Mouse (Mus musculus): Measurements from ENCODE around the gene Ano3.
A peak's percentile ranks its signal among the peaks of the same experiment; 100 is the strongest.

The Ano3 gene

DNA sequence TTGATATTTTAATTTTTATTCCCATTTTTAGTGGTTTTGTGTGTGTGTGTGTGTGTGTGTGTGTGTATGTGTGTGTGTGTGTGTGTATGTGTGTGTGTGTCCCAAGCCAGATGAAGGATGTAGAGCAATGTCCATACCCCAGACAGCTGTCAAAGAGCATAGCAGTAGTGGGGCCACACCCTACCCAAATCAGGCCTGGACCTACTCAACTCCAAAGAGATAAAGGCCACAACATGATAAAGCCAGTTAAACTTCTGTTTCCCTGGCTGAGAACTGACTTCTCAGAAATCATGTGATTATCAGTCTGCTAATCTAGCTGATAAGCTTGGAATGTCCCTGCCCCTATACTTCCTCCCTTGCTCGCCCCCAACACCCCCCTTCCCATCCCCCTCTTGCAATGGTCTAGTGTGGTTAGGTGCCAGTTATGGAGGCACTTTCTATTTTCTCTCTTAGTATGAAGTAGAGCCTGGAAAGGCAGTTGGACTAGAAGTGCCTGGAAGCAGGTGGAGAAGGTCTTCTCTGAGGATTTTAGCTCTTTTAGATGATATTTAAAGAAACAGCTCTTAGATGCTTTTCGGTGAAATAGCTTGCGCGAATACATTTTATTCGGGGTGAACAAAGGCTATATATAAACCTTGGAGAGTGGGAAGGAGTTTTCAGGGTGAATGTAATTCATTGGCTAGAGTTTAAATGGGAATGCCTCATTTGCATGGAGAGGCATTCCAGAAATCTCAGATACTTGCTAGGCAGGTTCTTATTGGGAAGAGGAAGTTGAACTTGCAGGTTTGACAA is 144.2 kb downstream of the Ano3 start:
- DNase-seq: no peak

DNA sequence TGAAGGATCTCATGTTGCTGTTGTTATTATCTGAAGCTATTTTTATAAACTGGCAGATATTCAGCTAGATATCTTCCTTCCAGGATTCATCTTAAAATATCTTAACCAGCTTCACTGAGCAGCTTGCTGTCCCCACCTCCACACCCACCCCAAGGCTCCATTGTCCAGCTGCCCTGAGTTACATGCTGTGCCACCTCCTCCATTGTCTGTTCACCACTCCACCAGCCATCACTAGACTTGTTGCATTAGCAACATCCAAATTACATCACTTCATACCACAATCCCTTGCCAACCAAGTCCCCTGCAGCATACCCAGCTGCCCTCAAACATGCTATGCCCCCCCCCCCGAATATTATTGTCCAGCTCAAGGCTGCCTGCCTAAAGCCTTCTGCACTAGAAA is 154.8 kb downstream of the Ano3 start:
- no peak for DNase-seq

DNA sequence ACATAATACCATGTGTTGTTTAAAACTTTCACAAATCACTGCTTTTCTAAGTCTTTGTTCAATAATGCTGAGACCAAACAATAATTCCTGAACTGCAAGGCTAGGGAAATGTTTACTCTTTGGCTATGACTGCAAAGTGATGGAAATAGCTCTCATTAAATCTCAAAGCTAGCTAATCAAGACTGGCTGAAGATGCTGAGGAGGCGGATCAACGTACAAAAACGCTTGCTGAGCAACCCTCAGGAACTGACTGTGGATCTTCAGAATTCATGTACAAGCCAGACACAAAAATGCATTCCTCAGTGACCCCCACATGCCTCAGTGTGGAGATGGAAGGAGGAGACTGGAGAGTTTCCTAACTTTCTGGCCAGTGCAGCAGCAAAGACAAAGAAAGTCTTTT is 155.3 kb downstream of the Ano3 start:
- DNase-seq: peak; percentile 11

DNA sequence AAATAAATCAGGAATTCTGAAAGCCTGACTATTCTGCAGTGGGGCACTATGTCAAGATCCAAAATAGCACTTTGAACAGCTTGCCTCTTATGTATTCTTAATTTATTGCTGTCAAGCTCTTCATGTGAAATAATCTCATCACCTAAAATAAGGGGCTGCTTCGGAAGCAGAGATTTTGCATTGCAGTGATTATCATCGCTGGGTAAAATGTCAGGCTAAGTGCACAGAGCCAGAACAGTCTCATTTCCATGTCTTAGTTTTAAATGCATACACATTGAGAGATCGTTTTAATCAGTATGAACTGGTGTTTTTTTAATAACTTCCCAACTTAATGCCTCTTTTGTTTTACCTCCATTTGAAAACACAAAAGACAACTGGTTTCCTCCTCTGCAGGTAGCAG is 163.3 kb downstream of the Ano3 start:
- DNase-seq: no peak

DNA sequence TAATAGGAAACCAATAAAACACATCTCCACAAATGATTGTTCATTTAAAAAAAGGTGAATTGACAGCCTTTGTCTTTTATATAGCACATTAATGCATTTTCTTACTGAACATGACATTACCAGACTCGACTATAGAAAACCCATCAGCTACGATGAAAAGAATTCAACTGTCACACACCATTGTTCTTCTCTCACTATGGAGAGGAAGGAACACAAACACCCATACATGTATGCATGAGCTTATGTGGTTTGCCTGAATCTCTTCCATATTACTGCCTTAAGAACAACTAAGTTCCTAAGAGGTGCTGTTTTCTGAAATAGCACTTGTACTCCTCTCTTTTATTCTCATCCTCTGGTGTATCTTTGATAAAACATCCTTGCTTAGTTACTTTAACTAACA is 191.3 kb downstream of the Ano3 start:
- no peak for DNase-seq

DNA sequence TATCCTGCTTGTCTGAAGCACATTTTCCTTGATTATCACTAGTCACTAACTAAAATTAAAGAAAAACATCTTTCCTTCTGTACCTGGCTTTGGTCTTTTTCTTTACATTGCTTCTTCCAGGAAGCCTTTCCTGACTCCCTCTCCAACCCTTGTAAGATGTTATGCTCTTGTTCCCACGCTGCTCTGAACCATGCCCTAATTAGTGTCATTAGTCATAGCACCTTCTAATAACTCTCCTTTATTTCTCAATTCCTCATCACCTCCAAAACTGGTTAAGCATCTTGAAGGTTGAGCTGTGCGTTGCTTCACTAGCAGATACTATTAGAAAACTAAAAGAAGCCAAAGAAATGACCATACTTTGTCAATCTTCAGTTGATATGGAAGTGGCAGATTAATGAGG is 193.2 kb downstream of the Ano3 start:
- no peak for DNase-seq

DNA sequence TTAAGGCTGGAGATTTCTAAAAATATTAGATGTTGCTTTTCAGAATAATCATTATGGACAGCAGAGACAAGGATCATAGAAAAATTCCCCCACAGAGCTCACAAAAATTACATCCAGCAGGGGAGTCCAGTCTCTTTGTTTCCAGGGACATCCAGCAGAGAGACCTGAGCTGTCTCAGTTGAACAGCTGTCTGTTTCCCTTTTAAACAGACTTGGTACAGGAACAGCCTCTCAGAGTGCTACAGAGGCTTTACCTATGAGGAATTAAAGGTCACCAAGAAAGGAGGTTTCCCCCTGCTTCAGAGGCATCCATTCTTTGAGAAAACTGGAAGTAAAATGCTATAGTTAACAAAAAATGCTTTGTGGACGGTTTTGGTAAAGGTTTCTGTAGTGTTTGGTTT is 210.2 kb downstream of the Ano3 start:
- DNase-seq: no peak

DNA sequence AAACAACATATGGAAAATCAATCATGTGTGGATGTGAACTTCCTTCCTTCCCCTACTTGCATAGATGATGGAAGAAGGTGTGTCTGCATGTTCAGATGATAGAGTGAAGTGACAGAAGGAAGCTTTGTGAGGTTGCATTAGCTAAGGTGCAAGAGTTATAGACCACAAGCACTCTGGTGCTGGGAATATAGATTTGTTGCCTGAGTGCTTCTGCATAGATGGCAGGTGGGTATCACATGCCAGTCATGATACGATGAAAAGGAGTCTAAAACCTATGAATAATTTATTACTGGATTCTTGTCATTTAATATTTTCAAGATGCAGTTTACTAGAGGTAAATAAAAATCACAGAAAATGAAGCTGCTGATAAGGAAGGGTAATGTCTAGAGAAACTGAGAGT is 210.9 kb downstream of the Ano3 start:
- no peak for DNase-seq

DNA sequence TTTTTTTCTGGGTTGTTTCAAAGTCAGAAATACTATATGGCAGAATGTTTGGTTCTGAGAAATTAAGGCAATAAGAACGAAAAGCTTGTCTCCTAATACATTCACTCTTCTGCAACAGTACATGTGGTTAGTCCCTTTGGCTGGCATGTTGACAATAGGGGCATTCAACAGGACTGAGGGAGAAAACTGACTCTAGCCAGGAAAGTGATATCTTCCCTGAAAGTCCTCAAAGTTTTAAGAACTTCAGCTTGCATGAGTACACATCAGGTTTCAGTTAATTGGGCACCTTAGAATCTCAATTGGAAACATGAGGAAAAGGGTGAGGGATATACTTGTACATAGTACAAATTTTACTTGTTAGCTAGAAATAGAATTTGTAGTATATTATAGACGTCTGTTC is 212.7 kb downstream of the Ano3 start:
- no peak for DNase-seq

DNA sequence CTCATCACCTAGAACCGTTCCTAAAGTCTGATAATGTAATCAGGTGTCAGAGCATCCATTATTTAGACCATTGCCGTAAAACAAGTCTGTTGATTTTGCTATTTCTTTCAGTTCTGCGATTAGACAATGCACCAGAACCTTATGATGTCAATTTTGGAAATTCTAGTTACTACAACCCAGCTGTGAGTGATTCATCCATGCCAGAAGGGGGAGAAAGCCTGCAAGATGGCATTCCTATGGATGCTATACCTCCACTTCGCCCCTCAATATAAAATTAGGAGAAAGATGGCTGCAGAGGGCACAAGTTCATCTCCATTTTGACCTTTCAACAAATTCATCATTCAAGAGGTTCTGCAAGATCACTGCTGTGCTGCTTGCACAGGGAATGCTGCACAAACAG is 213.5 kb downstream of the Ano3 start:
- peak; percentile 15 for DNase-seq

DNA sequence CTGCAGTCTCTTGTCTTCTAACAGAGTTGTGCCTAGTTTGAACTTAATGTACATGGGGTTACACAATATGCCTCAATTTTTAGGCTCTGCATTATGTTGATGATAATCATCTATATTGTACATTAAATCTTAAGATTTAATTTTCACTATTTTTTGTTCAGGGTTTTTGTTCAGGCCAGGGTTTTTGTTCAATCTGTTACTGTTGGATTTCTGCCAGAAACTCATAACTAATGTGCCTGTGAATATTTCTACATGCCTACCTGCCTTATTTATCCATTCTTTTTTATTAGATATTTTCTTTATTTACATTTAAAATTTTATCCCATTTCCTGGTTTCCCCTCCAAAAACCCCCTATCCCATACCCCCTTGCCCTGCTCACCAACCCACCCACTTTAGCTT is 224.6 kb downstream of the Ano3 start:
- no peak for DNase-seq

DNA sequence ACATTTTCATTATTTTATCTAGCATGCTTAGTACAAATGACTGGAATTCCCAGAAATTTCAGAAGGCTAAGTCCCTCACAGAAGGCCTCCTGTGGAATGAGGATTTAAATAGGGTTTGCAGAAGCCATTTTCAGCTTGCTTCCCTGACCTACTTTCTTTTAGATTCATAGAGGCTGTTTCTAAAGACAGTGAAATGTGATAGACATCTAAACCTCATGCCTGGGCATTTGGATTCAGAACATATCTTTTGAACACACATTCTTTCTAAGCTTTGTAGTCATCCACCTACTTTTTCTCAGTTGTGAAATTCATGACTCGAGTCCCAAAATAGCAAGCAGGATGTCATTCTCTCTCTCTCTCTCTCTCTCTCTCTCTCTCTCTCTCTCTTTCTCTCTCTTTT is 228.5 kb downstream of the Ano3 start:
- no peak for DNase-seq

DNA sequence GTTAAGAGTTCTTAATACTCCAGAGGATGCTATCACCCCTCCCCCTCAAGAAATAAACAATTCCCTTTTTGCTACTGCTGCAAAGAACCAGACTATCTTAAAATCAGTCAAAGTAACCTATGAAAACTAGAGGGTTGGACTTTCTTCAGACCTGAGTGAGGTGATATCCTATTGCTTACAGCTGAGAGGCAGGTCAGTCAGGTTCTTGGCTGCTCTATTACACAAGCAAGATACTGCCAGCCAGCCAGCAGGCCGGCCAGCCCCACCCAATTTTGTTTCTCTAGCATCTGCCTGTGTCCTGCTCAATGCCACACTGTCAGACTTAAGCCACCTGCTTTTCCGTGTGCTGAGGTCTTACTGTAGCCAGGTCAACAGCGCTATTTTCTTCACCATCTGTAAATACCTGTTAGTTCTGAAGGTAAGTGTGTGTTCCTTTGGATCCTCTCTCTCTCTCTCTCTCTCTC is 229.4 kb downstream of the Ano3 start, which contains the start of gene Muc15:
Muc15 (plus strand) TSS at position 51 of the 464 bp plus-strand sequence.
- no peak for DNase-seq

DNA sequence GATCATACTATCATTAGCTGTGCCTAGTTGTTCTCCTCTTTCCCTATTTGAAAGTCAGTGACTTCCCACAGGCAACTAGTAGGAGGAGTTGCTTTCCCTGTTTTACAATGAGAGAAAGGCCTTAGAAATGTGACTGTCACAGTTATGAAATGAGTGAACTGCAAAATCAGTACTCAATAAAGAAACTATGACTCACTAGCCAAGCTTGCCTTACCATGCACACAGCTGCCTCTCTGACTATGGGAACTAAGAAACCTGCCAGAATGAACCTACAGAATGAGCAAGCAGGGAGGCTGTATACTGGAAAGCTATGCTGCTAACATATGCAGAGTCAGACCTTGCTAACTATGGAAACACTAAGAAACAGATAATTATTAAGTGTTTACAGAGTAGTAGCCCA is 231.7 kb downstream of the Ano3 start:
- DNase-seq: peak; percentile 33

DNA sequence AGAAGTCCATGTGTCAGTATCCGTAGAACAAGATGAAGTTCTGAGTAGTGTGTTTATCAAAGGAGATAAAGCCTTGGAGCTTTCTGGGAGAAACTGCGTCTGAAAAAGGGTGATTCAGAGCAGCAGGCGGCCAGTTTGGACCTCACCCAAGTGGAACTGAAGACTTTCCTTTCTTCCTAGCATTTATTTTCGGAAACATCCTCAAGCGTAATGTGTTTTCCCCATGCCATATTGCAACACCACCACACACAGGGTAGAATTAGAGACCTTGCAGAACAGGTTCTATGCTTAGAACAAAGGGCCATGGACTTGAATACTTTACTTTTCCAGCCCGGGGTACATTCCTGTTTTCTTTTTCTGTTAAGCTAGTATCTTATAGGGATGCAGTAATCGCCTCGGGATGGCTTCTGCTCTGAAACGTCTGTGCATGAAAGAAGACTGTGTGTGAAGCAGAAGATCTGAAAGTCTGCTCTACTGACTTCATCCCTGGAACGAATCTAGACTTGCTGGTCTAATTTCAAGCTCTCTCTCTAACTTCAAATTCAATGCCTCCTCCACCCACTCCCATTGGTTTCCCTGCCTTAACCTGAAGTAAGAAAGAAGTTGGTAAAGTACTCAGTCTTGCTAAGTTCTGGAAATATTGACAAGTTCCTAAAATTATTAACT is 240.5 kb downstream of the Ano3 start:
- peak; percentile 50 for DNase-seq

DNA sequence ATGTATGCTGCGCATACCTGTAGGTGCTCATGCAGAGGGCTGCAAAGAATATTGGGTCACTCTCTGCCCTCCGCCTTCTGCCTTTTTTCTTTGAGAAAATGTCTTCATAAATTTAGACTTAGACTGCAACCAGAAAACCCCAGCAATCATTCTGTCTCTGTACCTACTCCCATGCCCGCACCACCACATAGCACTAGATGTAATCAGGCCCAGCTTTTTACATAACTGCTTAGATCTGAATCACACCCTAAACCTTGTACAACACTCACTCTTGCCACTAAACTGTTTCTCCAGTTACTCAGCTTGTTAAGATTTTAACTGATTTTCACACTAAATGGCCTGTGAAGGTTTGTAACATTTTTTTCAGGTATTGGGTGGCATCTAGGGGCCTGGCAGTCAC is 241.3 kb downstream of the Ano3 start:
- DNase-seq: peak; percentile 12

DNA sequence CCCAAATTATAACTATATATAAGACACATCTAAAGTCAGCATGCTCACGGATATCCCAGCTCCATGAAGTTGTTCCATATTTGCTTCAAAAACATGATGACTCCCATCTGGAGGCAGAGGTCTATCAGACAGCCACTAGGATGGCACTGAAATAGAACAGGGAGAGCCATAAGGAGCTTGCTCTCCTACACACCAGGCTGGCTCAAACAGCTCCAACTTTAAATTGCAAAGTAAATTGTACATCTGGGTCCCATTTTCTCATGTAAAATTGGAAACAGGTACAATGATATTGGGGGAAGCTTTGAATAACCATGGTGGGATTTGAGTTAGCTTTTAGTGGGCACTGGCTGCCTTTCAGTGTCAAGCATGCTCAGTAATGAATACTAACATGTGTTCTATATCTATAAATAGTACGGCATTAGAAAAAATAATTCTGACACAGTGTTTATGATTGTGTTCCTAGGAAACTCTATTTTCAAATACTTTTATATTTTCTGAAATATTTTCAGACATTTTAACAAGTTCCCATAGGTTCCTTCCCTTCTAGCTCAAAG is 279.6 kb downstream of the Ano3 start:
- peak; percentile 6 for DNase-seq

DNA sequence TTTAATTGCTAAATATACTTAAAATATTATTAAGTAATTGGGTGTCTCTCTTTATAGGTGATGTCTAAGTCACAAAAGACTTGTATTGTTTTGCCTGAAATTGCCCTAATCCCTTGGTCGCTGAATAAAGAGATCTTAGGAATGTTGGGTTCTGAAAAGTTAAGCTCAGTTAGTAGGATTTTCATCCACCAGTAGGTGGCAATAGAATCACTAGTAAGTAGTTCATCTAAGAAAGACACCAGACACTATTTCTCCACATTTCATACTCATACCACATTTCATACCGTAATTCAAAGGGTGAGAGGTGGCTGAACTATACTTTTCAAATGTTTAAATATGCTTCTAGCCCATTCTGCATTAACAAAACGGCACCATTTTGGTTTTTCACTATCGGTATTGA is 287.4 kb downstream of the Ano3 start:
- DNase-seq: no peak

DNA sequence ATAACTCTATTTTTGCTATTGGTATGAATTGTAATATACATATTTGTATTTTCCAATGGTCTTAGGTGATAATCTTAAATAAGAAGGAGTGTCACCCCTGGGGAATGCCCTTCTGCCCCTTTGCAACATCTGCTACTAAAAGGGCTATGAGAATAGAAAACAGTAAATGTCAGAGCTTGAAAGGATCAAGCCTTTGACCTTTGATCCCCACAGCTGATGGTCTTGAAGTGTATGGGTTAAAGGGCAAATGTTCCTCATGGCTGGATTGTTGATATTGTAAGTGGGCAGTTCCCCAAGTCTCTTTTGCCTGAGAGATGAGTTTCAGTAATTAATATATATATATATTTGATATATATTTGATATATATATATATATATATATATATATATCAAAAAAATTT is 305.9 kb downstream of the Ano3 start:
- no peak for DNase-seq

DNA sequence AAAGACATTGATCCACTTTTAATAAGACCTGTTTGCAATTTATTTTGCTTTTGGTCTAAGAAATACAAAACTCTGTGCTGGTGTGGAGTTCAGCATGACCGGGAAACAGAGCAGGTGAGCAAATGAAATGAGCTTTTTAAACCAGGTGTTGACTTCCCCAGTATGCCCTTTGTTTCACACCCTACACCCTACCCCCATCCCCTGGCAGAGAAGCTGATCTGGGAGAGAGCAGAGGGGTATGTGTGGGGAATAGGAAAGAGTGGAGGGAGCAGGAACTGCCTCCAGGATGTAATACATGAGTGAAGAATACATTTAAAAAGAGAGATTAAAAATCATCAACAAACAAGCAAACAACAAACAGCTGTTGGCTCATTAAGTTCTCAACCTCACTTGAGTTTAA is 306.4 kb downstream of the Ano3 start:
- no peak for DNase-seq

All from right cerebral cortex, postnatal 25 days (tissue).